Mouse (Mus musculus) lung, postnatal 0 days (tissue): ENCODE measurements around the gene Nedd9. TPM values are rescaled to one million over a fixed set of nuclear protein-coding genes. Genes with fewer than 3 reads are reported as not detected.

ENCODE experiments used
- ATAC-seq: fragments of 200-750 bp; cut with Nextera tagmentation; 2 replicates; pipeline ENCODE4 v1.8.0; 2017; ENCODE audit warnings: moderate library complexity
- DNase-seq: peaks from one replicate; pipeline ENCODE4 v3.0.0-alpha.2; 2016; ENCODE audit warnings: low spot score
- H3K27ac ChIP-seq: fragments of 300-500 bp; sonication (generic); 2 replicates; pipeline ENCODE4 v1.5.1; 2014; ENCODE audit warnings: antibody characterized with exemption, mild to moderate bottlenecking, low read length, mixed read lengths
- H3K27me3 ChIP-seq: fragments of 300-500 bp; sonication (generic); replicated peaks from 2 replicates; pipeline ENCODE4 v1.6.1; 2014; ENCODE audit warnings: low read length, mixed read lengths; ENCODE audit not compliant: insufficient read depth
- H3K36me3 ChIP-seq: fragments of 300-500 bp; sonication (generic); 2 replicates; pipeline ENCODE4 v1.6.1; 2014; ENCODE audit warnings: low read length, mixed read lengths; ENCODE audit not compliant: insufficient read depth
- H3K4me1 ChIP-seq: fragments of 300-500 bp; sonication (generic); 2 replicates; pipeline ENCODE4 v1.6.1; 2014; ENCODE audit warnings: antibody characterized with exemption, low read depth, low read length, mixed read lengths; ENCODE audit not compliant: insufficient read depth
- H3K4me2 ChIP-seq: fragments of 300-500 bp; sonication (generic); replicated peaks from 2 replicates; pipeline ENCODE4 v1.6.1; 2014; ENCODE audit warnings: low read depth, mild to moderate bottlenecking, low read length, moderate library complexity, mixed read lengths
- H3K4me3 ChIP-seq: fragments of 300-500 bp; sonication (generic); 2 replicates; pipeline ENCODE4 v1.5.1; 2014; ENCODE audit warnings: low read depth, low read length
- H3K9ac ChIP-seq: fragments of 300-500 bp; sonication (generic); replicated peaks from 2 replicates; pipeline ENCODE4 v1.6.1; 2014; ENCODE audit warnings: low read depth, mild to moderate bottlenecking
- H3K9me3 ChIP-seq: fragments of 300-500 bp; sonication (generic); 2 replicates; pipeline ENCODE4 v1.6.1; 2016; ENCODE audit warnings: low read length, mixed read lengths
- CTCF ChIP-seq: IDR thresholded peaks from 2 replicates; pipeline ENCODE4 v1.5.1; 2016; ENCODE audit warnings: antibody characterized with exemption, mild to moderate bottlenecking
- EP300 ChIP-seq: IDR thresholded peaks from 2 replicates; pipeline ENCODE4 v1.6.1; 2016; ENCODE audit warnings: antibody characterized with exemption, mild to moderate bottlenecking, control low read depth
- WGBS: fragments of 180-500 bp; shearing (Covaris S2); extraction: QIAGEN DNeasy Blood & Tissue Kit; methylation state at CpG from one replicate; pipeline ENCODE4 v1.1.7; 2014; 5-methylcytosine and 5-hydroxymethylcytosine counted together
- polyA plus RNA-seq: library from polyadenylated mRNA; unstranded; fragments of >200 nt; fragmentation: Nextera tagmentation; extraction: Ambion mirVana; gene quantifications from 2 replicates; pipeline ENCODE4 v1.2.1, GENCODE M21; 2015

Gene Nedd9
- polyA plus RNA-seq, 1 experiment from 2014 or later: 79.1 TPM

DNA sequence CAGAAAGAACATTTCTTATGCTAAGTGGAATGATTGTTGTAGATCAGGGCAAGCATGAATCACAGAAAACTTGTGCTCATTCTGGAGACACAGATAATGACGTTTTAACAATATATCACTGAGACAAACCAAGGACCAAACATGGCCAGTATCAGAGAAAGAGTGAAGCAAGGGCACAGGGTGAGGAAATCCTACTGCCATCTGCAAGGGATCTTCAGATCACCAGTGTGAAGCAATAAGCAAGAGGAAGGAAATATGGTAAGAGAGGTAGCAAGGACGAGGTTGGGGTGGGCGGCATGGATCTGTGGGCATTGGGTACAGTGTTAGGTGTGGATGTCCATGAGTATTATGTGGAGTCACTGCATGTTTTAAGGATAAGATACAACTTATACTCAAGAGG, 13.6 kb upstream of the Nedd9 start:
- WGBS: 78% methylated on average over 3 of the region's 3 CpGs

DNA sequence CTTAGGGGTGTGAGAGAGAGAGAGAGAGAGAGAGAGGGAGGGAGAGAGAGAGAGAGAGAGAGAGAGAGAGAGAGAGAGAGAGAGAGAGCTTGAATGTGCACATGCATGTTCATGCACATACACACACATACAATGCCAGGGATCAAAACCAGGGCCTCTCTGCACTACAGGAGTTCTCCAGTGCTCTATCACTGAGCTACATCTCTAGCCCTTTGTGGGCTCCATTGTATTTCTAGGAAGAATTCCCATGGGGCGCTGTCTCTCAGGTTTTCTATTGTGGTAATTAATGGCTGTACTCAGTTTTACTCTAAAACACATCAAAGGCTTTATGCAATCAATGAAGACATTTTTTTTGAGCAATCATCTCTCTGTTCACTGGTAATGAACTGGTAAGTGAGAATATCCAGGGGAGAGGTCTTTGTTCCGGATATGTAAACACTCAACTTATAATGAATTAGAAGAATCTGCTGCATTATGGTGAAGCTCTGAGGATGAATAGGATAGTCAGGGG, 11.5 kb upstream of the Nedd9 start:
- ATAC-seq (0 out of 2 replicates have a peak, but pooled peaks have one; percentile 17), DNase-seq (peak; percentile 31)
- H3K4me2 ChIP-seq: no peak overlapping the region
- H3K27me3 ChIP-seq: no peaks in the 10 kb centered on the region
- no peaks in the 10 kb centered on the region for H3K4me1 ChIP-seq
- H3K36me3 ChIP-seq: no peaks in the 10 kb centered on the region
- TF ChIP-seq CTCF: no peak
- no peak for TF ChIP-seq EP300
- WGBS: 66% methylated on average over 2 of the region's 2 CpGs
- H3K9ac ChIP-seq: no peak overlapping the region
- H3K9me3 ChIP-seq: no peaks in the 10 kb centered on the region
- H3K27ac ChIP-seq: no peak overlapping the region
- no peak overlapping the region for H3K4me3 ChIP-seq

More for the DNA sequence above, 13.6 kb upstream of the Nedd9 start:
- Histone ChIP-seq H3K27ac (no peak overlapping the region), H3K4me1 (no peaks in the 10 kb centered on the region), H3K27me3 (no peaks in the 10 kb centered on the region), H3K9me3 (no peaks in the 10 kb centered on the region), H3K4me2 (no peak overlapping the region), H3K9ac (no peak overlapping the region), H3K4me3 (no peak overlapping the region), H3K36me3 (no peaks in the 10 kb centered on the region)
- ATAC-seq: no peak
- no peak for TF ChIP-seq EP300
- no peak for TF ChIP-seq CTCF
- DNase-seq: no peak

DNA sequence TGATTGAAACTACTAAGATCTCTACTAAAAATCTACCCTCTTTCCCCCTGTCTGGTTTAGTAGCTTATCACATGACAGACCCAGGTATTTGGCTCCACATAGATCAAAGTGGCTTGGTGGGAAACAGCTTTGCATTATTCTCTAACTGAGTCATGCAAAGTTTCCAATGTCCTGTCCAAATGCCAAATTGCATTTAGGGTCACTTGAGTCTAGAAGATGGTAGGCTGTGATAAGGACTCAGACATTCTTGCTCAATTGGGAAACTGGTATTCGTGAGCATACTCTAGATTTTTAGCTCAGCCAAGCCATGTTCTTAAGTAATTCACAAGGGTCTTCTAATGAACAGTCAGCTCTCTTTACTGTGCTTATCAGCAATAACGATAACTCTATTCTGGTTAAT, 7.5 kb upstream of the Nedd9 start:
- Histone ChIP-seq H3K36me3 (no peaks in the 10 kb centered on the region), H3K27me3 (no peaks in the 10 kb centered on the region), H3K4me2 (no peak overlapping the region), H3K4me3 (no peak overlapping the region), H3K9me3 (no peaks in the 10 kb centered on the region), H3K27ac (no peak overlapping the region), H3K9ac (no peak overlapping the region), H3K4me1 (peaks cover 7% of the 10 kb centered on the region; the same call in 1 of the 2 replicates)
- 43% methylated on average over 2 of the region's 2 CpGs for WGBS
- TF ChIP-seq CTCF (no peak), EP300 (no peak; the same call in 1 of the 2 replicates)
- DNase-seq (no peak), ATAC-seq (no peak)

DNA sequence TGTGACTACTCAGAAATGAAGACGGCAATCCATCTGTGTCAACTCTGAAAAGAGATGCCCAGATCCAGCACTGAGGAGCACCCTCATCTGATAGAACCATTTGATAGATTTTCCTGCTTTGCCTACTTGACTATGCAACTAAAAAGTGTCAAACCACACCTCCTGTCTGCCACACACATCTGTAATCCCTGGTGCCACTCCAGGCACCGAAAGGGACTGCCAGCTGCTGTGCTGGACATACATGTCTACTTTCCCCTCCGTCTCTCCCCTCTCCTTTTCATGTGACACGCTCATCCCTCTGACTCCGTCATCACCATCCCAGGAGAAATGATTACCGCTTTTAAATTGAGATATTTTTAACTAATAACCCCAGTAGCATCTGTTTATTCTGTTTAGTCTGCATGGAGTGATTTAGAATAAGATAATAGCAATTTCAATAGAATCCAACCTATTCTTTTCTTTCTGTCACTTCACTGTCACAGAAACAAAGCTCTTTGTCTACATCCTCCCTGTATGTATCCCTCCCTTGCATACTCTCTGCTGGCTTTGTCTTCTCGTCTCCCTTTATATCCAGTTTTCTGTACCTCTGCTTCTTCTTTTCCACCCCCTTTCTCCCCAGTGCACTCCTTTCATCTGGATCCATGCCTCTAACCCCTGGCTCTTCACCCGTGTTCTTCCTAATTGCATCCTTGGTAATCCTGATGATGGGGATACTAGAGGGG, 5.0 kb upstream of the Nedd9 start:
- Histone ChIP-seq H3K4me1 (peaks cover 7% of the 10 kb centered on the region; the same call in 1 of the 2 replicates), H3K36me3 (no peaks in the 10 kb centered on the region), H3K9ac (no peak overlapping the region), H3K27ac (no peak overlapping the region), H3K27me3 (no peaks in the 10 kb centered on the region), H3K4me2 (no peak overlapping the region), H3K4me3 (no peak overlapping the region), H3K9me3 (no peaks in the 10 kb centered on the region)
- no peak for ATAC-seq
- DNase-seq: no peak
- WGBS: 72% methylated on average over 8 of the region's 8 CpGs
- TF ChIP-seq CTCF: no peak
- TF ChIP-seq EP300: no peak

DNA sequence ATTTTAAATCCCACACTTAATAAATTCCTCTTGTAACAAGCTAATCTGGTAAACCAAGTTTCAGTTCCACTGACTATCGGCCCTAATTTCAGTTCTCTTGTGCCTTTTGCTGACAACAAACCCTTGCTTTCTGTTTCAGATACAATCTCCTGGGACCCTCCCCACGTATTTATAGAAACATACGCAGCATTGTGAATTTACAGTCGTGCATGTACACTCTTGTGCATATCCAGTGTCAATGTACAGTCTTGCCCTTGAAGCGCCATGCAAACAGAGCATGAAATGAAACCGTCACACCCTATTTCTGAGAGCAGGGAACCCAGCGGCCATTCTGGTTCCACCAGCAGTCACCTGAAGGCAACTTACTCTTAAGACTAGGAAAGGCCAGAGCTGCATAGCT, 4.4 kb upstream of the Nedd9 start:
- peaks cover 7% of the 10 kb centered on the region; the same call in 1 of the 2 replicates for H3K4me1 ChIP-seq
- TF ChIP-seq CTCF (no peak), EP300 (no peak)
- no peaks in the 10 kb centered on the region for H3K36me3 ChIP-seq
- ATAC-seq (no peak), DNase-seq (no peak)
- H3K27me3 ChIP-seq: no peaks in the 10 kb centered on the region
- WGBS: 58% methylated on average over 7 of the region's 7 CpGs
- no peak overlapping the region for H3K9ac ChIP-seq
- H3K27ac ChIP-seq: no peak overlapping the region
- no peaks in the 10 kb centered on the region for H3K9me3 ChIP-seq
- H3K4me3 ChIP-seq: no peak overlapping the region
- H3K4me2 ChIP-seq: no peak overlapping the region

DNA sequence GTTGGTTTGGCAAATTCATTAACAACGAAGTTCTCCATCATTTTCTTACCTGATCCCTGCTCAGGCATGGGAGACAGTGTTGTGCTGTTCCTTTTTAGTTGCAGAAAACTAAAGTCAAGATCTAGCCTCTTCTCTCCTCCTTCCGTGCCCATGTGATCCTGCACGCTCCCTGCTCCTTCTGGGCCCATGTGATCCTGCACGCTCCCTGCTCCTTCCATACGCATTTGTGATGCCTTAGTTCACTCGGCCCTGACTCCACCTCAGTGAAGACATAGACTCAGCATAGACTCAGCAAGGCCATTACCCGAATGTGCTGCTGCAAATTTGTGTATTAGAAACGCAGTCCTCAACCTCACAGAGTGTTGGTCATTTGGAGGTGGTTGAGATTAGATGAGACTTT, 3.1 kb upstream of the Nedd9 start:
- no peaks in the 10 kb centered on the region for H3K27me3 ChIP-seq
- no peak overlapping the region for H3K4me3 ChIP-seq
- 0 out of 2 replicates have a peak, but pooled peaks have one; percentile 16 for ATAC-seq
- no peaks in the 10 kb centered on the region for H3K36me3 ChIP-seq
- peak overlapping the region; percentile 6; the same call in 1 of the 2 replicates for H3K4me2 ChIP-seq
- DNase-seq: no peak
- no peak overlapping the region for H3K9ac ChIP-seq
- TF ChIP-seq EP300: no peak
- TF ChIP-seq CTCF: no peak
- H3K4me1 ChIP-seq: peaks cover 7% of the 10 kb centered on the region; the same call in 1 of the 2 replicates
- H3K9me3 ChIP-seq: no peaks in the 10 kb centered on the region
- no peak overlapping the region for H3K27ac ChIP-seq
- 64% methylated on average over 8 of the region's 8 CpGs for WGBS
